Mouse (Mus musculus): ENCODE results near the gene D17Wsu92e. TPM values are rescaled to one million over a fixed set of nuclear protein-coding genes. Genes with fewer than 3 reads are reported as not detected.

Gene D17Wsu92e
- polyA plus RNA-seq, 1 experiment from 2014 or later = 18.3 TPM

- Histone ChIP-seq H3K9ac (peak overlapping the region; percentile 67), H3K36me3 (no peaks in the 10 kb centered on the region), H3K4me3 (peak overlapping the region; percentile 40), H3K27ac (no peak overlapping the region), H3K27me3 (peaks cover 29% of the 10 kb centered on the region), H3K9me3 (no peaks in the 10 kb centered on the region), H3K4me2 (peak overlapping the region; percentile 66), H3K4me1 (peaks cover 12% of the 10 kb centered on the region)
- ATAC-seq (ENCODE audit: insufficient number of reproducible peaks, insufficient read depth, low FRiP score, low TSS enrichment, low read depth) = peak; percentile 85
- WGBS = 4% methylated on average over 25 of the region's 25 CpGs
These were observed 112.3 kb downstream of the D17Wsu92e start for GRCm38 (mm10) chr17:27707954-27708661.

GRCm38 (mm10) chr17:27705661-27706060, 114.8 kb downstream of the D17Wsu92e start:
- no peak for ATAC-seq (ENCODE audit: insufficient number of reproducible peaks, insufficient read depth, low FRiP score, low TSS enrichment, low read depth)
- H3K27me3 ChIP-seq = peaks cover 29% of the 10 kb centered on the region

DNA sequence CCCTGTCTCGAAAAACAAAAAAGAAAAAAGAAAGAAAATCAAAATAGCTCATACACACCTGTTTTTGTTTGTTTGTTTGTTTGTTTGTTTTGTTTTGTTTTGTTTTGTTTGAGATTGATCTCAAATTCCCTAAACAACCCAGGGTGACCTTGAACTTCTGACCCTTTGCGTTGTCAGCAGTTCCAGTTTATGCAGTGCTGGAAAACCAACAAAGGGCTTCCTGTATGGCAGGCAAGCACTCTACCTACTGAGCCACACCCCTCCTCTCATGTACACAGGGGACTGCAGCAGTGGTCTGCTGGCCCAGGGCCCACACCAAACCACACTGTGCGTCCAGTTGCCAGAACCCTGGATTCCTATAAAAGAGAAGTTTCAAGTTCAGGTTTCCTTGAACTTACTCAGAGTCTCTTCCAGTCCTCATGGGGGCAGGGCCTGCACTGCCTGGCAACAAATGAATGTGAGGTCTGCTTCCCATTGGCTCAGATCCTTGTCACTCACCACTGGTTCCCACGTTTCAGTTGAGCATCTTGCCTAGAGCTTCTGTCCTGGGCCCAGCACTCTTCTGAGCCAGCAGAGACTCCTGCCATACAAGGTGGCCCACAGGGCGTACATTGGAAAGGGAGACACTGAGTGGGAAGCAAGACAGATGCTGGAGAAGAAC, 116.4 kb downstream of the D17Wsu92e start:
- Histone ChIP-seq H3K4me1 (peaks cover 18% of the 10 kb centered on the region), H3K9me3 (no peaks in the 10 kb centered on the region), H3K4me2 (no peak overlapping the region), H3K27ac (no peak overlapping the region), H3K36me3 (no peaks in the 10 kb centered on the region), H3K9ac (no peak overlapping the region), H3K4me3 (no peak overlapping the region), H3K27me3 (peaks cover 29% of the 10 kb centered on the region)
- 59% methylated on average over 5 of the region's 5 CpGs for WGBS
- ATAC-seq (ENCODE audit: insufficient number of reproducible peaks, insufficient read depth, low FRiP score, low TSS enrichment, low read depth) = no peak

More at GRCm38 (mm10) chr17:27705661-27706060, 114.8 kb downstream of the D17Wsu92e start:
- H3K4me1 ChIP-seq = peaks cover 19% of the 10 kb centered on the region
- H3K9ac ChIP-seq = no peak overlapping the region
- H3K9me3 ChIP-seq = no peaks in the 10 kb centered on the region
- 26% methylated on average over 10 of the region's 10 CpGs for WGBS
- no peaks in the 10 kb centered on the region for H3K36me3 ChIP-seq
- H3K27ac ChIP-seq = no peak overlapping the region
- H3K4me3 ChIP-seq = no peak overlapping the region
- no peak overlapping the region for H3K4me2 ChIP-seq

GRCm38 (mm10) chr17:27702518-27702917, 117.9 kb downstream of the D17Wsu92e start:
- Histone ChIP-seq H3K36me3 (no peaks in the 10 kb centered on the region), H3K4me2 (peak overlapping the region; percentile 62), H3K4me1 (peaks cover 8% of the 10 kb centered on the region), H3K27me3 (peaks cover 26% of the 10 kb centered on the region), H3K9me3 (no peaks in the 10 kb centered on the region), H3K4me3 (peak overlapping the region; percentile 39), H3K27ac (no peak overlapping the region), H3K9ac (peak overlapping the region; percentile 55; the same call in 1 of the 2 replicates)
- ATAC-seq (ENCODE audit: insufficient number of reproducible peaks, insufficient read depth, low FRiP score, low TSS enrichment, low read depth) = no peak
- WGBS = 2% methylated on average over 34 of the region's 34 CpGs

- Histone ChIP-seq H3K27ac (0 out of 2 replicates have a peak overlapping the region, but pooled peaks have one; percentile 39), H3K9ac (no peak overlapping the region), H3K4me3 (no peak overlapping the region), H3K9me3 (no peaks in the 10 kb centered on the region), H3K4me1 (peaks cover 8% of the 10 kb centered on the region), H3K4me2 (no peak overlapping the region), H3K27me3 (peaks cover 20% of the 10 kb centered on the region), H3K36me3 (no peaks in the 10 kb centered on the region)
- 67% methylated on average over 6 of the region's 6 CpGs for WGBS
- no peak for ATAC-seq (ENCODE audit: insufficient number of reproducible peaks, insufficient read depth, low FRiP score, low TSS enrichment, low read depth)
These were observed 118.6 kb downstream of the D17Wsu92e start for GRCm38 (mm10) chr17:27701856-27702255.

Other genes starting within 250 kb of the D17Wsu92e start
- 116 and 117 TPM in 2 replicates for gene Nudt3, start 197.2 kb downstream of the D17Wsu92e start, polyA plus RNA-seq (2015; fragmentation: Nextera tagmentation; extraction: Ambion mirVana)
- gene RPS10-NUDT3, start 185.4 kb downstream of the D17Wsu92e start, polyA plus RNA-seq (2015; fragmentation: Nextera tagmentation; extraction: Ambion mirVana) = not detected in 2 replicates
- 1,114 and 1,137 TPM in 2 replicates for gene Rps10, start 184.0 kb downstream of the D17Wsu92e start, polyA plus RNA-seq (2015; fragmentation: Nextera tagmentation; extraction: Ambion mirVana)
- gene Pacsin1, start 165.1 kb downstream of the D17Wsu92e start, polyA plus RNA-seq (2015; fragmentation: Nextera tagmentation; extraction: Ambion mirVana) = 5.4 and 7.2 TPM in 2 replicates
- 0.28 TPM in 1 of 2 replicates, not detected in the other for gene Spdef, start 91.7 kb downstream of the D17Wsu92e start, polyA plus RNA-seq (2015; fragmentation: Nextera tagmentation; extraction: Ambion mirVana)
- 326 and 362 TPM in 2 replicates for gene Snrpc, start 17.5 kb upstream of the D17Wsu92e start, polyA plus RNA-seq (2015; fragmentation: Nextera tagmentation; extraction: Ambion mirVana)
- 6.5 and 7.1 TPM in 2 replicates for gene Uhrf1bp1, start 35.8 kb upstream of the D17Wsu92e start, polyA plus RNA-seq (2015; fragmentation: Nextera tagmentation; extraction: Ambion mirVana)
- gene Anks1, start 88.7 kb upstream of the D17Wsu92e start, polyA plus RNA-seq (2015; fragmentation: Nextera tagmentation; extraction: Ambion mirVana) = 13.3 and 13.4 TPM in 2 replicates
- 89.6 and 90.4 TPM in 2 replicates for gene Taf11, start 89.2 kb upstream of the D17Wsu92e start, polyA plus RNA-seq (2015; fragmentation: Nextera tagmentation; extraction: Ambion mirVana)

All from embryonic facial prominence, embryonic 13.5 days (tissue).